Mouse (Mus musculus) heart, embryonic 10.5 days (tissue): ENCODE results near the gene Fkrp. TPM values are rescaled to one million over a fixed set of nuclear protein-coding genes. Genes with fewer than 3 reads are reported as not detected.

Source experiments
- DNase-seq: peaks from one replicate; pipeline ENCODE4 v3.0.0-alpha.2; 2017; ENCODE audit warnings: low spot score
- H3K27ac ChIP-seq: fragments of 300-500 bp; sonication (generic); 2 replicates; pipeline ENCODE4 v1.5.1; 2016; ENCODE audit warnings: mild to moderate bottlenecking
- H3K27me3 ChIP-seq: fragments of 300-500 bp; sonication (generic); 2 replicates; pipeline ENCODE4 v1.6.1; 2016; ENCODE audit warnings: mild to moderate bottlenecking; ENCODE audit not compliant: poor library complexity, insufficient read depth, severe bottlenecking
- H3K36me3 ChIP-seq: fragments of 300-500 bp; sonication (generic); 2 replicates; pipeline ENCODE4 v1.6.1; 2016; ENCODE audit warnings: mild to moderate bottlenecking, moderate library complexity
- H3K4me1 ChIP-seq: fragments of 300-500 bp; sonication (generic); 2 replicates; pipeline ENCODE4 v1.6.1; 2016; ENCODE audit warnings: mild to moderate bottlenecking
- H3K4me3 ChIP-seq: fragments of 300-500 bp; sonication (generic); 2 replicates; pipeline ENCODE4 v1.5.1; 2016; ENCODE audit warnings: mild to moderate bottlenecking, moderate library complexity
- H3K9me3 ChIP-seq: fragments of 300-500 bp; sonication (generic); 2 replicates; pipeline ENCODE4 v1.6.1; 2016; ENCODE audit warnings: mild to moderate bottlenecking, moderate library complexity
- WGBS: fragments of 180-500 bp; shearing (Covaris S2); methylation state at CpG from one replicate; pipeline ENCODE4 v1.1.7; 2016; 5-methylcytosine and 5-hydroxymethylcytosine counted together
- polyA plus RNA-seq: library from polyadenylated mRNA; unstranded; fragments of >200 nt; fragmentation: Nextera tagmentation; extraction: Ambion mirVana; gene quantifications from 2 replicates; pipeline ENCODE4 v1.2.1, GENCODE M21; 2016

Gene Fkrp
- polyA plus RNA-seq, 1 experiment from 2014 or later, result 29.5 TPM

- Histone ChIP-seq H3K9me3 (no peaks in the 10 kb centered on the region), H3K27me3 (0 out of 2 replicates have a peak, but pooled peaks cover 3% of the 10 kb centered on the region), H3K36me3 (peaks cover 54% of the 10 kb centered on the region), H3K4me1 (peaks cover 44% of the 10 kb centered on the region), H3K27ac (peak within 1 kb of the TSS; percentile 86), H3K4me3 (peak within 1 kb of the TSS; percentile 73)
- DNase-seq, result peak; percentile 95
- 1% methylated on average over 32 of the region's 32 CpGs for WGBS
Measured at GRCm38 (mm10) chr7:16842645-16843063, 26.1 kb upstream of the Fkrp start, which contains the start of gene Prkd2. Gene Prkd2, plus strand, starts transcription at chr7:16842902.

- 40% methylated on average over 11 of the region's 11 CpGs for WGBS
- Histone ChIP-seq H3K27me3 (0 out of 2 replicates have a peak, but pooled peaks cover 3% of the 10 kb centered on the region), H3K27ac (peak overlapping the region; percentile 86), H3K9me3 (no peaks in the 10 kb centered on the region), H3K36me3 (peaks cover 55% of the 10 kb centered on the region), H3K4me3 (peak overlapping the region; percentile 73), H3K4me1 (peaks cover 44% of the 10 kb centered on the region)
- no peak for DNase-seq
Measured at GRCm38 (mm10) chr7:16841561-16842560, 25.3 kb upstream of the Fkrp start.

GRCm38 (mm10) chr7:16841078-16841477, 24.5 kb upstream of the Fkrp start:
- Histone ChIP-seq H3K27ac (no peak overlapping the region), H3K27me3 (0 out of 2 replicates have a peak, but pooled peaks cover 3% of the 10 kb centered on the region), H3K36me3 (peaks cover 59% of the 10 kb centered on the region), H3K4me1 (peaks cover 43% of the 10 kb centered on the region), H3K4me3 (no peak overlapping the region), H3K9me3 (no peaks in the 10 kb centered on the region)
- 81% methylated on average over 4 of the region's 4 CpGs for WGBS
- DNase-seq, result no peak

GRCm38 (mm10) chr7:16840109-16840491, 23.6 kb upstream of the Fkrp start:
- Histone ChIP-seq H3K27me3 (0 out of 2 replicates have a peak, but pooled peaks cover 3% of the 10 kb centered on the region), H3K27ac (no peak overlapping the region), H3K36me3 (peaks cover 55% of the 10 kb centered on the region), H3K4me3 (no peak overlapping the region), H3K9me3 (no peaks in the 10 kb centered on the region), H3K4me1 (peaks cover 34% of the 10 kb centered on the region)
- DNase-seq, result no peak
- WGBS, result 81% methylated on average over 2 of the region's 2 CpGs

- Histone ChIP-seq H3K9me3 (no peaks in the 10 kb centered on the region), H3K4me3 (no peak overlapping the region), H3K27me3 (0 out of 2 replicates have a peak, but pooled peaks cover 3% of the 10 kb centered on the region), H3K4me1 (peaks cover 30% of the 10 kb centered on the region), H3K36me3 (peaks cover 60% of the 10 kb centered on the region), H3K27ac (no peak overlapping the region)
- 94% methylated on average over 12 of the region's 12 CpGs for WGBS
- no peak for DNase-seq
Measured at GRCm38 (mm10) chr7:16839427-16840108, 23.0 kb upstream of the Fkrp start.

GRCm38 (mm10) chr7:16838804-16839426, 22.4 kb upstream of the Fkrp start:
- no peak overlapping the region for H3K4me3 ChIP-seq
- no peaks in the 10 kb centered on the region for H3K9me3 ChIP-seq
- H3K27ac ChIP-seq, result no peak overlapping the region
- H3K36me3 ChIP-seq, result peaks cover 67% of the 10 kb centered on the region
- WGBS, result 79% methylated on average over 6 of the region's 6 CpGs
- no peak for DNase-seq
- no peaks in the 10 kb centered on the region for H3K27me3 ChIP-seq
- H3K4me1 ChIP-seq, result peaks cover 25% of the 10 kb centered on the region

DNA sequence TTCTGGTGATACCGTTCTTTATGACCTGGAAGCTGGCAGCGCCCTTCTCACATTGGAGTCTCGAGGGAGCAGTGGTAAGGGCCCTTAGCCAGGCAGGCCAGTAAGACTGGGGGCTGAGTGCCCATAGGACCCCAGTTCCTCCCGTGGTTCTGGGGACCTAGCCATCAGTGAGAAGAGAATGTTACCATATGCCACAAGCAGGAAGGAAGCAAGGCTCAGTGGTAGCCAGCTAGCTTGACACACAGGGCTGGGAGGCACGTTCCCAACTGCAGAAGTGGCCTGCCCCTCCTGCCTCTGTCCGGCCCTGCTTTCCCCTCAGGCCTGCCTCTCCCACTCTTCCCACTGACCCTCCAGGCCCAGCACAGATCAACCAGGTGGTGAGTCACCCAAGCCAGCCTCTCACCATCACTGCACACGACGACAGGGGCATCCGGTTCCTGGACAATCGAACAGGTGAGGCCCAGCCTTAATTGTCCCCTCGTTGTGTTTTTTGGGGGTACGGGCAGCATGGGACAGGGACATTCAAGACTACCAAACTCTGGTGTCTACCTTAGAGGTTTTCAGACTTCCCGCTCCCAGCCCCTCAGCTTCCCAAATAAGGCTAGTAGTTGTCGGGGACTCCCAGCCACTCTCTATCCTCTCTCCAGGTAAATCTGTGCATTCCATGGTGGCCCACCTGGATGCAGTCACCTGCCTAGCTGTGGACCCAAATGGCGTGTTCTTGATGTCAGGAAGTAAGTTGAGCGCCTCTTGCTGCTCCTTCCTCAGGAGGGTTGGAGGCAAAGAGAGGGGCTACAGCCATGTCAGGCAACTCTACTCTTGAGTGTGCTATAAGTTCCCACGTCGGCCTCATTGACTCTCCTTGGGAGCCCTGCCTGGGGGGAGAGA, 21.6 kb upstream of the Fkrp start:
- Histone ChIP-seq H3K27me3 (no peaks in the 10 kb centered on the region), H3K36me3 (peaks cover 74% of the 10 kb centered on the region), H3K9me3 (no peaks in the 10 kb centered on the region), H3K4me1 (peaks cover 20% of the 10 kb centered on the region), H3K27ac (no peak overlapping the region), H3K4me3 (no peak overlapping the region)
- no peak for DNase-seq
- 88% methylated on average over 18 of the region's 18 CpGs for WGBS

DNA sequence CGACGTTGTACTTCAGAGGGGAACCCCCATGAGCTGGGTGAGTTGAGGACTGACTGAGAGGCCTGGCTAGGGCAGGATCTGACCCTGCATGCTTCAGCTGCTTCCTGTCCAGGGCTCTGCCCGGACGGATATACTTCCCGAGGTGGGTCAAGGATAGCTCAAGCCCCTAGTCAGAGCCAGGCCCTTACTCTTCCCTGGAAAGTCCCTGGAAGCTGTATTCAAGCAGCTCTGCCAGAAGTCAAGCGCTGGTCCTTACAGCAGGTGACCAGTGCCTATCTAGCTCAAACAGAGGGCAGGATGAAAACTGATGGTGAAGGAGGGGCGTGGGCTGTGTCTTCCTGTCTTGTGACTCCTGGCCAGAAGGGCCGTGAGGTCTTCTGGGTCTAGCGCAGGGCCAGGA, 13.9 kb upstream of the Fkrp start:
- peaks cover 98% of the 10 kb centered on the region for H3K36me3 ChIP-seq
- peaks cover 10% of the 10 kb centered on the region for H3K4me1 ChIP-seq
- no peaks in the 10 kb centered on the region for H3K9me3 ChIP-seq
- H3K27ac ChIP-seq, result no peak overlapping the region
- H3K27me3 ChIP-seq, result no peaks in the 10 kb centered on the region
- whole genome bisulfite sequencing, result 81% methylated on average over 9 of the region's 9 CpGs
- no peak overlapping the region for H3K4me3 ChIP-seq
- no peak for DNase-seq

DNA sequence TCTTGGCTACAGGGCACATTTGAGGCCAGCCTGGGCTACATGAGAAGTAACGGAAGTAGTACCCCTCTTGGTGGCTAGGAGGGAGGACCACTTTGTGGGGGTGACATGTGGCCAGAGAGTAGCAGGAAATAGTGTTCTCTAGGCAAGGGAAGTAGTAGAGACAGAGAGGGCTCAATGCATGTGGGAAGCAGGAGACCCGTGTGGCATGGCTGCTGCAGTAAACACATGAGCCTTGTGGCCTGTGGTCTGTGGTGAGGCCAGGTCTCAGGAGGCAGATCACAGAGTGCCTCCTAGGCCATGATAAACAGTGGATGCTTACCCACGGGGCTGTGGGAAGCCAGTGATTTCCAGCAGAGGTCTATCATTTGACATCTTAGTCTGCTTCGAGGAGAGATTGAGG, 10.7 kb upstream of the Fkrp start:
- Histone ChIP-seq H3K4me3 (no peak overlapping the region), H3K9me3 (no peaks in the 10 kb centered on the region), H3K27me3 (no peaks in the 10 kb centered on the region), H3K4me1 (peaks cover 30% of the 10 kb centered on the region), H3K36me3 (peaks cover 99% of the 10 kb centered on the region), H3K27ac (no peak overlapping the region)
- DNase-seq, result no peak
- 81% methylated on average over 4 of the region's 4 CpGs for WGBS

DNA sequence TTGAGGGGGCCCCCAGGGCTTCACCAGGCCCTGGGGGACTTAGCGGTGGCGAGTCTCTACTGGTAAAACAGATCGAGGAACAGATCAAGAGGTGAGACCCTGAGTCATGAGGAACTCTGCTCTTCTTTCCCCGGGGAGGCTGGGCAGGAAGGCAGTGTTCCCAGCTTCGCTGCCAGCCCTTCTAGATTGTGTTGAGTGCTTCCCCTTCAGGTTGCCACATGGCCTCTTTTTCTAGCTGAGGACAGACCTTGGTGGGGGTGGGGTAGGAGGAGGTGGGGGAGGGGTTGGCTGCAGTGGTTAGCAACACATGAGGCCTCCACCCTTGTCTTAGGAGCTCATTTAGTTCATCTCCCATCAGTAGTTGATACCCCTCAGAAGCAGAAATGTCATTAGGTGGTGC, 10.0 kb upstream of the Fkrp start:
- Histone ChIP-seq H3K36me3 (peaks cover 94% of the 10 kb centered on the region), H3K9me3 (no peaks in the 10 kb centered on the region), H3K4me1 (peaks cover 37% of the 10 kb centered on the region), H3K27ac (0 out of 2 replicates have a peak overlapping the region, but pooled peaks have one; percentile 31), H3K27me3 (no peaks in the 10 kb centered on the region), H3K4me3 (no peak overlapping the region)
- 58% methylated on average over 5 of the region's 5 CpGs for WGBS
- DNase-seq, result no peak

DNA sequence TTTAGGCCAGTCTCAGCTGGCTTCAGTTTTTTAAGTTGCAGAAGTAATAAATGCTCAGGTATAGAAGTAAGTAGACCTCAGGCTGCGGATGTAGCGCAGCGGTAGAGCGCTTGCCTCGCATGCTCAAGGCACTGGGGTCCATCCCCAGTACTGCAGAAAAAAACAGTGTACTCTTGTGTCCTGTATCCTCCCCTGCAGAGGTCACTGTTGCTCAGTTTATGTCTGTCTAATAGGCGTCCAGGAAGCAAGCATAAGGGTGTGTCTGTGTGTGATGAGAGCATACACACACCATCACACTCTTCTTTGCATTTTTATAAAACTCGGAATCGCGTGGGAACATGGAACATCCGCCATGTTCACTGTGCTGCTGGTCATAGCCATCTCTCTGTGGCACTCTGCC, 9.3 kb upstream of the Fkrp start:
- Histone ChIP-seq H3K27ac (no peak overlapping the region), H3K9me3 (no peaks in the 10 kb centered on the region), H3K36me3 (peaks cover 86% of the 10 kb centered on the region), H3K27me3 (no peaks in the 10 kb centered on the region), H3K4me3 (no peak overlapping the region), H3K4me1 (peaks cover 45% of the 10 kb centered on the region)
- 81% methylated on average over 10 of the region's 10 CpGs for WGBS
- no peak for DNase-seq

DNA sequence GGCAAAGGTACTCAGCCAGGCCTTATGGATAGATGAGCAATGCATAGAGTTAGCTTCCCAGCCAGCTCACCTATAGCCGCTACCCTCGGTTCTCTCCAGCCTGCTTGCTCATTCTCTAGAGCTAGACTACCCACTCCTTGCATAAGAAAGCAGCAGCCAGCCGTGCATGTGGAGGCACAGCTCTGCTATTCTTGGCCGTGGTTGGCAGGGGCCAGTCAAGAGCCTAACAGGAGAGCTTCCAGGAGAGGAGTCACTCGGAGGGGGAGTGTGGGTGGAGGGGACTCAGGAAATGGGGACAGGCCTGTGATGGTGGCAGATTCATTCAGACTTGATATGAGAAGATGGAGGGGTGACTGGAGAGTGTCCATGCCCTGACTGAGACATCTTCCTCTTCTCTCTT, 7.2 kb upstream of the Fkrp start:
- H3K36me3 ChIP-seq, result peaks cover 66% of the 10 kb centered on the region
- no peak for DNase-seq
- H3K9me3 ChIP-seq, result no peaks in the 10 kb centered on the region
- WGBS, result 48% methylated on average over 5 of the region's 5 CpGs
- H3K4me1 ChIP-seq, result peaks cover 64% of the 10 kb centered on the region
- H3K4me3 ChIP-seq, result 0 out of 2 replicates have a peak overlapping the region, but pooled peaks have one; percentile 4
- peak overlapping the region; percentile 30; the same call in 1 of the 2 replicates for H3K27ac ChIP-seq
- H3K27me3 ChIP-seq, result no peaks in the 10 kb centered on the region
